Mouse (Mus musculus): ENCODE measurements around the gene Gm49027.

Gm49027 gene

DNA sequence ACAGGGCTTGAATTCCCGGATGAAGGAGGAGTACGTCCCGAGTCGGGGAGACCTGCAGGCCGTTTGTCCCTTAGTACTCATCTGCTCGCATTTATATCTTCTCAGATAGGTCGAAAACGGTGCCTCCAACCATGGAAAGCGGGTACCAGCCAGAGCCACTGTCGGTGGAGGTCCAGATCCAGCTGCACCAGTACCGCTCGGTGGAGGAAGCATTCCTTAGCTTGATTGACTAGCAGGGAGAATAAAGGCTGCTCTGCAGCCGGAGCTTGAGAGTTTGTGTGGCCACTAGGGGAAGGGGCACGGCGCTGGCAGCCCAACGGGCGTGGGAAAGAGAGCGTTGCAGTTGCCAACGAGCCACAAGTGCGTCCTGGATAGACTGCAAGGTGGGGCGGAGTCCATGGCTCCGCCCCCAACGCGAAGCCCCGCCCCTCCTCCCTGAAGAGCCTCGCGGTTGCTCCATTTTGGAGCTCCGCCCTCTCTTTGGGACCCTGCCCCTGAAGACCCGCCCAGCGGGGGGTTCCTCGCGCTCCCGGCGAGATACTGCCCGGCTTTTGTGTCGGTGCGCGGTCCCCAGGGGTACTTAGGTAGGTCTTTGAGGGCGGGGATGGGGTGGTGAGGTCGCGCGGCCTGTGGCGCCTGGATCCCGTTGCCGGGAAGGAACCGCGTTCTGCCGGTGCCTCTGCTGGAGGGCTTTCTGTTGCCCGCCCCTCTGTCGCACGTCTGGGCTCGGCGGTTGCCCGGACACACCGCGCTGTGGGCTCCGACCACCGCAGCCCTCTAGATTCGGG is 17.2 kb downstream of the Gm49027 start:
- peak; percentile 68 to 88 for DNase-seq (ENCODE audit: low spot score in 2 of 2)

DNA sequence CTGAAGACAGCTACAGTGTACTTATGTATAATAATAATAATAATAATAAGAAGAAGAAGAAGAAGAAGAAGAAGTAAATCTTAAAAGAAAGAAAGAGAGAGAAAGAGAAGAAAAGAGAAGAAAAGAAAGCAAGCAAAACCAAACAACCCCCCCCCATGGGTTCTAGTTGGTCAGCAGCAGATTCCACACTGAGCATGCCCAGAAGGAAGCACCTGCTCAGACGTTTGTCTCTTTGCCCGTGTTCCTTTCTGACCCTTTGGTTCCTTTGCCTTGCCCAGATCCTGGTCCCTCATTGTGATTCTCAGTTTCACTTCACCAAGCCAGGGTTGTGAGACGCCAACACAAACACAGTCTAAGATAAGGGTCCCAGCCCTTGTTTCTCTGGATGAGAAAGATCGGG is 23.3 kb downstream of the Gm49027 start:
- DNase-seq (ENCODE audit: low spot score in 2 of 2): no peak

DNA sequence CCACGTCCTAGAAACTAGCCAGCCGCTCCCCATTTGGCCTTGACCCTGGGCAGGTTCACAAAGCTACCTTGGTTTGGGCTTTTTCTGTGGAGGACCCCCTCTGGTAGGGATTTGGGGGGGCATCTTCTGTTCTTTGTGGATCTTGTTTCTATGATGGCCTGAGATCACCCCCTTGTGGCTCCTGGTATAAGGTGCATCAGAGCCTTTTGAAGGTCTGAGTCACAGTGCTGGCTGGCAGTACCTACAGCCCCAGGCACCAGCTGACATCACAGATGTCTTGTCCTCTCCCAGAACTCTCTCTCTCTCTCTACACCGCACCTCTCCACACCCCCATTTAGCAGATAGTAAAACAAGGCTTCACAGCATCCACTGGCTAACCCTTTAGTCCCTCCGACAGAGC is 25.6 kb downstream of the Gm49027 start:
- peak in 1 of 2 experiments; percentile 39 for DNase-seq (ENCODE audit: low spot score in 2 of 2)

DNA sequence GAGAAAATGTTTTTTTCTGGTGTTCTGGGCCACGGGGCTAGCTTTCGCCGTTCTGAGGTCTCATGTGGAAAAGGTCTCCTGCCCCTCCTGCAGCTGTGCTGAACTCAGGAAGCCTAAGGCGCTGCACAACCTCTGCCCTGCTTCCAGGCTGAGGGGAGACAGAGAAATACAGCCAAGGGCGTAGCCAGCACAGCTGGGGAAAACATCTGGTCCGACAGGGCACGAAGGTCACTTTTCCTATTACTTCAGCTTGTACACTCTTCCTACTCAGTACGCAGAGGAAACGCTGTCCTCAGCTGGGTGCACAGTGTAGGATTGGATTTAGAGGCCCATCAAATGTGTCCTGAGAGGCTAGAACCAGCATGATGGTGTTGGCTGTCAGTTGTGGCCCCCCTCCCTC is 35.4 kb downstream of the Gm49027 start:
- DNase-seq (ENCODE audit: low spot score in 2 of 2): no peak

DNA sequence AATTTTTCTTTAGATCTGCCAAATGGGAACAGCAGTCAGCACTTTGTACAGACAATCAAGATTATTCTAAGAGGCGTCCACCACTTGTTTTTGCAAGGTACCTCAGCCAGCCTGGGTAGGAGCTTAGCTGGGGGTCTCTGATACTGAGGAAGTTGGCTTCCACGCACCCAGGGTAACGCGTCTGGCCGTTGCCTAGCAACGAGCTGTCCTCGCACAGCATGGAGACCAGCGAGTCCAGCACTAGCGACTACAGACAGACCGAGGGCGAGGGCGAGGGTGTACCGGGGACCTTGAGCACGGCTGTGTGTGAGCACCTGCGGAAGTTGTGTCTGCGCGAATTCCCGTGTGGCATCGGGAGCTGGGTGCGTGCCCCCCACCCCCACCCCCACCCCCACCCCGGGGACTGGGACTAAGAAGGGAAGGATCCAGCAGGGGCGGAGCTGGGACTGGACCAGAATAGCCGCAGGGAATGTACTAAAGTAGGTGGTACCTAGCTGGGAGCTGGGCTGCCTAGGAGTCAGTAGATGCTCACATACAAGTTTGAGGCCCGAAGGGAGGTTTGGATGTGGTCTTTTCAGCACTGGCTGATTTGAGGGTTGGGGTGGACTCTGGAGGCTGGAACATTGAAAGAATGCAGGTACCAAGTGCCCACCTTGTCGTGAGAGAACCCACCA is 36.0 kb downstream of the Gm49027 start, which contains the start of the genes Lrrc43 and Il31:
Gene Lrrc43, plus strand, starts transcription at position 194 of the 674 bp plus-strand sequence.
Gene Il31, minus strand, starts transcription at position 378 of the 674 bp plus-strand sequence.
- DNase-seq (ENCODE audit: low spot score in 2 of 2): no peak

DNA sequence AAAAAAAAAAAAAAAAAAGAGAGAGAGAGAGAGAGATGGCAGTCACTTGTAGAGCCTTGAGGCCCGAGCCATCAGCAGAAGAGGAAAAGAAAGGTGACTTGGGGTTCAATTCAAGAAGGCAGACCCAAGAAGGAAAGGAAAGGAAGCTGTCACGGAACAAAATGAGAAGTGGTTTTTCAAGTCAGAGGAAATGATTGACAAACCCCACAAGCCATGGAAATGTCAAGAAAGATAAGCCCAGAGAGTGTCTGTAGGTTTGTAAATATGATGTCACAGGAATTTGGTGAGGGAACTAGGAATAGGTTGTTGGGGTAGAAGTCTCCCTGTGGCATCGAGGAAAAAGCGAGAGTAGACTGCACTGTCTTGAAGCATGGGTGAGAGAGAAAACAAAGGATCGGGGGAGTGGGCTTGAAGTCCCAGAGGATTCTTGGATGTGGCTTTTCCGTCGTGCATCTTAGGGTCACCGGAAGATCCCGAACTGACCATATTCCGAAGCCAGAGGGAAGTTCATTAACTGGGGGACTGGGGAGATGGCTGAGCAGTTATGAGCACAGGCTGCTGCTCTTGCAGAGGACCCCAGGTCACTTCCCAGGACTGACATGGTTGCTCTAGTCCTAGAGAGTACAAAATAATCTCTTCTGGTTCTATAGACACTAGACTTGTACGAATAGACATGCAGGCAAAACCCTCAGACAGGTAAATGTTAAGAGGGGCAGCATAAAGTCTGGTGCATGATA is 37.5 kb downstream of the Gm49027 start:
- DNase-seq (ENCODE audit: low spot score in 2 of 2): no peak

DNA sequence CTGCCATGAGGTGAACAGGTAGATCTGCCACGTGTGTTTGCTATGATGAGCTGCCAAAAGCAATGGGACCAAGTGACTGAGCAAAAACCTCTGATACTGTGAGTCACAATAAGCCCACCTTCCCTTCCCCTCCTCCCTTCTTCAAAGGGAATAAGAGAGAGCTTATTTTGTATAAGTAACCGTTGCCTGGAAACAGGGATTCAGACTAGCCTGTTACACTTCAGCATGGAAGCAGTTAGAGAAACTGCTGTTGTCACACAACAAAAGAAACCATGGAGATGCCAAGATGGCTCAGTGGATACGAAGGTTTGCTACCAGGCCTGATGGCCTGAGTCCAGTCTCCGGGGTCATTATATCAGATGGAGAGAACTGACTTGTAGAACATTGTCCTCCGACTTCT is 51.5 kb downstream of the Gm49027 start:
- no peak for DNase-seq (ENCODE audit: low spot score in 2 of 2)

DNA sequence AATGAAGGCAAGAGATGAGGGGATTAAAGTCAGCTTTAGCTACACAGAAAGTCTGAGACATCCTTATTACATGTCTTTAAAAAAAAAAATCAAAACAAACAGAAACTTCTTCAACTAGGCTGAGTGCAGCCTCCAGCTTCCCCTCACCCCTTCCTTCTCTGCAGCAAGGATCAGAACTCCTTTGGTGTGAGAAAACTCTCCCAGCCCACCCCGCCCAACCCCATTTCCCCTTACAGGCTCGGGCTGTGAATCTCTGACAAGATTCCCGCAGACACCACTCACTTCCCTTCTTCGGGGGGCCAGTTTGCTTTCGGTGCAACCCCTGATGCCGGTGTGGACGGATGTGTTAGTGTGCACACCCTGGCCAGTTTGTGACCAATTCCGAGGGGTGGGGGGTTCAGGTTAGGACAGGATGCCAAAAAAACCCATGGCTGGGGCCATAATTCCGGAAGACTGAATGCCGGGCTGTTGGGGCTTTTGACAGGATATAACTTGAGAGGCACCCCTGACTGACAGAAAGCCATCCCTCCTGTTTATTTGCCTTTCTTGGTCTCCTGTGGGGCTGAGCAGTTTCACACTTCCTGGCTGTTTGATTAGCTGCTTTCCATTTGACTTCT is 54.4 kb downstream of the Gm49027 start:
- DNase-seq (ENCODE audit: low spot score in 2 of 2): no peak

DNA sequence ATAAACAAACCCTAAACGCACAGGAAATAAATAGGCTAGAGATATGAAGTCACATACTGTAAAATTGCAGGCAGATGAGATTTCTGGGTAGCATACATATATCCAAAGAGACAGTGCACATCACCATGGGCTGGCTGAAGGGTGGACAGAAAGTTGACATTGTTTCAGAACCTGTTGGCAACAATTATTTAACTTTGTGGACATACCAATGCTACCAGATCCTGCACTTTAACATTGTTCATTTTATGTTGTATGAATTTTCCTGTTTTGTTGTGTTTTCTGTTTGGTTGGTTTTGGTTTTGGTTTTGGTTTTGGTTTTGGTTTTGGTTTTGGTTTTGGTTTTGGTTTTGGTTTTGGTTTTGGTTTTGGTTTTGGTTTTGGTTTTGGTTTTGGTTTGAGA is 60.6 kb downstream of the Gm49027 start:
- no peak for DNase-seq (ENCODE audit: low spot score in 2 of 2)
